Mouse (Mus musculus) lung, adult 18-20 months (tissue): ENCODE data around the gene Gm37240.
"Not testable (repeated sequence)": the region's sequence is repeated elsewhere in the genome, so short reads cannot be mapped to it uniquely, and the experiment has no call there.

Experiments used
- DNase-seq, 2 experiments: peaks; one replicate each; pipeline ENCODE4 v3.0.0; 2022; ENCODE audit warnings: mixed read lengths in 2 of 2

The Gm37240 gene

DNA sequence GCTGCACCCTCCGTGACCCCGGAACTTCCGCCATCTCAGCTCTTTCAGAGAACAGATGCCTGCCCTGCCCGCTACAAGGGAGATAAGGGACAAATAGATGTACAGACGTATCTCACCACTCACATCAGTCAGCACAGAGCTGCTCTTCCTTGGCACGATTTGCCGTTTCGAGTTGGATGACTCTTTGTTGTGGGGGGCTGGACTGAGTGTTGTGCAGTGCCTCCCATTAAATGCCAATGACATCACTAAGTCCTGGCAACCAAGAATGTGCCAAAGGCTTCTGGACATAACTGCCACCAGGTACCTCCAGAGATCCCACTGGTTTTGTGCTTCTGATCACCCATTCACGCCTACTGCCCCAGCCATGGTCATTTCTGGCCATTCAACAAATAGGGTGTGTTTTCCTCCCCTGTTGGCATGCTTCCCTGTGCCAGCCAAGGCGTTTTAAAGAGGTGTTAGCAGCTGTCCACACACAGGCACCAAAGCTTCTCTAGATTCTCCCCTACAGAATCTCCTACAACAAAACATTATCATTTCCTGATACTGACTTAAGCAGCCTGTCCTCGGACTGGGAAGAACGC is 1233.0 kb downstream of the Gm37240 start:
- DNase-seq, result peak in 1 of 2 experiments; percentile 31

DNA sequence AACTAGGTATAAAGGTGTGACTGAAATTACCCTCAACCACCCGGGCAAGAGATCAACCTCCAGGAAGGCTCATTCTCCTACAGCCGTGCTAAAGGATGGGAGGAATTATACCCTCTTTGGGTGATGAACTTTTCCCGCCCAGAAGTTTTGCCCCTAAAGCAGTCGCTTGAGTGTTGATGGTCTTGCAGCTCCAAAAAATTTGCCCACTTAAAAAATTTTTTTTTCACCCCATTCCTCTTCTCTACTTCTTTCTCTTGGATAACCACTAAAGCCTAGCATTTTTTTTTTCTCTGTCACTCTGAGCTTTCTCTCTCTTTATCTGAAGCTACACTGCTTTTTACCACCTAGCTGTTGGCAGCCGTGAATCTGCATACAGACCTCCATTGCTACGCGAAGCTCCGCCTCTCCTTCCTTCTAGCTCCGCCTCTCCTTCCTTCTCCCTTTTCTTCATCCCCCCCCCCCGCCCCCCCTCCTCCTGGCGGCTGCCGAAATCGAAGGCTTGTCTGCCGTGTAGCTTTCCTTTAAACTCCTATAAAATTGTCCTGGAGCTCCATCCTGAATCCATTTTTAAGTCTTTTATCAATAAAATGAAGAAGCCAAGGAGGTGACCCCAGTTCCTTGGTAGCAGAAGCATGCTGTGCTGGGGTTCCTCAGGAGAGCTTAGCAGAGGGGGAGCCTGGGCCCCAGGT is 1233.6 kb downstream of the Gm37240 start:
- peak in 1 of 2 experiments; percentile 48 for DNase-seq

DNA sequence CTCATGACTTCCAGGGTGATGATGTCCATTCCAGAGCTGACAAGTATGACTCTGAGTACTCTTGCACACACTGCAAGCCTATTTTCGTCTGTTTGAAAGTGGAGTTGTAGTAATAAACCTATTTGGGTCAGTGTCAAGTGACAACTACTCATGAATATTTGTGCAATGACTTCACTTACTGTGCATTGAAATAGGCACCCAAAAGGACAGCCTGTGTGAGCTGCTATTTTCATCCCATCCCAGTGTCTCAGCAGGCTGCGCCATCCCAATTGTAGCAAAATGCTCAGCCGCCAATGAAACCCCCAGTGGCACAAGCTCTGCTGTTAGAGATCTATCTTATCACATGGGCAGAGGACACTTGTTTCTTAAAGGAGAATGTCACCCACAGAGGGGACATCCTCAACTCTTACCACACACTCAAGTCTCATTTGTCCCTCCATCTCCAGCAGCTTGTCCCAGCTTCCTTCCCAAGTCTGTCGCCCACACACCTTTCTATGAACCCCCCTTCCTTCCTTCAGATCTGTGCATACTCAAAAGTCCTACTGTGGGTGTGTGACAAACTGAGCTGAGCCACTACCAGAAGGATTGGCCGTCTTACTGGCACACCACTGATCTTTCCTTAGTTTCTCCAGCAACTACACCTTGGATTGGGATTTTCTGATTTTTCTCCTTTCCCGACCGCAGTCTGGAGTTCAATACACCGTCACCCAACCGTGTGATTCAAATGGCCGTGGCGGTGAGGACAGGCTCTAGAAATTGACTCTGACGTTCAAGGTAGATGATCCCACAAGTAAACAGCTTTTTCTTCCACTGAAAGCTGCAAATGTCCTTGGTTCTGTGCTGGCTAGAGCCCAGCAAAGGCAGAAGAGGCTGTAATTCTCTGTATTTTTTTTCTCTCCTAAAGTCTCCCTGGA is 1234.4 kb downstream of the Gm37240 start:
- no peak for DNase-seq

DNA sequence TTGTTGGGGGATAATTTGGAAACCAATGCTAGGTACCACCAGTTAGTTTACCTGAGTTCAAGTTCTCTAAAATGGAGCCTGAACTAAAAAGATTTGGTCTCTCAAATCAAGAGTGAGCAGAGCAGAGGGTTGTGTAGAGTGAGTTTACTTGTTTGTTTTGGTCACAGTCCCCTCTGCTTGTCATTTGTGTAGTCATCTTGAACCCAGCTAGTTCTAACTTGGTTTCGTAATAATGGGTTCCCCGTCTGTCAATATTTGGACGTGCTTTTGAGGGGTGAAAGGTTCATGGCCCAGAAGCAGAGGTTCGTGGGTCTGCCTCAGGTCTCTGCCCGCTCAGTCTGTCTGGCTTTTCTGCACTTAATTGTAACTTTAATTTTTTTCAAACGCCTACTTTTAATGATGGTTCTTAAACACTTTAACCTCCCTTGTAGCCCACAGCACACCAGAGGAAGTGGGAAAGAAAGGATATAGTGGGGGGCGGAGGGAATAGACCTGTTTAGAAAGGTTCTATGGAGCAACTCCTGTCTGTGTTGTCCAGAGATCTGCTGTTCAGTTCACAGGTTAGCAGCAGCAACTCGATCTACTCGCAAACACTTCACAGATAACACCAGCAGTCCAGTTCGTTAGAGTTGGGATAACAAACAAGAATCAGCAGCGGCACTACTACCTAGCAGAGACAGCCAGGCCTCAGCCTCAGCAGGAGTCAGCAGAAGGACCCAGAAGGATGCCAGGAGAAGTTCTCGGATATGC is 1237.6 kb downstream of the Gm37240 start:
- DNase-seq, result no peak

DNA sequence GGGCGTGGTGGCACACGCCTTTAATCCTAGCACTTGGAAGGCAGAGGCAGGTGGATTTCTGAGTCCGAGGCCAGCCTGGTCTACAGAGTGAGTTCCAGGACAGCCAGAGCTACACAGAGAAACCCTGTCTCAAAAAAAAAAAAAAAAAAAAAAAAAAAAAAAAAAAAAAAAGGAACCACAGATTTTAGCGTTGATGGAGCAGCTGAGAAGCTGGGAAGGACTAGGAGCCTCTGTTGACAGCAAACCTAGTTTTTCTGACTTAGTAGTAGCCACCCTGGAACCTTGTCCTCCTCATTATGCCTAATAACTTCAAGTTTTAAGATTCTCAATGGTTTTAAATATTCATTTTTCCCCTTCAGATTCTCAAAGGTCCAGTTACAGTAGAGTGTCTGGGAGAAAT is 1239.2 kb downstream of the Gm37240 start:
- not testable (repeated sequence) for DNase-seq

DNA sequence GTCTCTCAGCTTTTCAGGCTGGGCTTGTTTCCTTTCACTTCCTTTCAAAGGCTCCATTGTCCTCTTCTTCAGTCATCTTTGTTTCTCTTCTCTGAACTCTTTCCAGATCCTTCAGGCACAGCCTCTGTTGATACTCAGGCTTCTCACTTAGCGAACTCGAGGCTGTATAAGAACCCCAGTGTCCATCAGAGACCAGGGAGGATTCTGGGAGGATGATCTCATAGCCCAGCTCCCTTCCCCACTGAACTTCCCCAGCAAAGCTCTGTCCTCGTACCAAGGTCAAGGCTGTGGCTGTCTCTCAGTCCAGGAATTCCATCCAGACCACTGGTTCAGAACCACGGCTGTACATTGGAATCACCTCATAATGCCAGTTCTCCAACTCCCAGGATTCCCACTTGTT is 1239.7 kb downstream of the Gm37240 start:
- DNase-seq, result no peak

DNA sequence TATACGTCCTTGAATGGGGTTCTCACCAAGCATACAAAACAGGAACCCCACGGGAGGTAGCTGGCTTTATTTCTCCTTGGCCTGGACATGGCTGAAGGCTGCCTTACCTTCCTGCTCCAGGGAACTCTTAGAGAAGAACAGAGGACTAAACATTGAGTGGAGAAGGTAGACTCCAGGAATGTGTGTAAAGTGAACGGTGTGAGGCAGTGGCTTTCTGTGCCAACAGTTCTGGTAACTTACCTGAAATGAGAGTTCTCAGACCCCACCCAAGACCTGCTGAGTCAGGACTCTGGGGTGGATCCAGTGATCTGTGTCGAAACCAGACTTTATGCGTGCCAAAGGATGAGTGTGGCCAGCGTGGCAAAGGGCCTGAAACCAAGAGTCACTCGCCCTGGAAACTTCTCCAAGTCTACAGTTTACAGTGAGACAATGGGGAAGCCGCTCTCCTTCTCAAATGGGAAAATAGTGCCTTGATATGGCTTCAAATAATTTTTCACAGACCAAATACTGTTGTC is 1240.9 kb downstream of the Gm37240 start:
- peak; percentile 53 to 57 for DNase-seq

DNA sequence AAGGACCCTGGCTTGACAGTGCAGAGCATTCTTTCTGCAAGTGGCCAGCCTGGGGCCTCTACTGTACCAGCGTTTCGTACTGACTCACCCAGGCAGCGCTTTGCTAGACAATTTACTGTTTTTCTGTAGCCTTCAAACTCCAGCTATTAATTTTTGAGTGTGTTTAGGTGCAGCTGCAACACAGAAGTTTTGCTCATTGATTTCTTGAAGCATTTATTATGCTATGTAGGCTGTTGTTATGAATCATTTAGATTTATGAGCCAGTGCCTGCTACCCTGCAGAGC is 1241.4 kb downstream of the Gm37240 start:
- no peak for DNase-seq

DNA sequence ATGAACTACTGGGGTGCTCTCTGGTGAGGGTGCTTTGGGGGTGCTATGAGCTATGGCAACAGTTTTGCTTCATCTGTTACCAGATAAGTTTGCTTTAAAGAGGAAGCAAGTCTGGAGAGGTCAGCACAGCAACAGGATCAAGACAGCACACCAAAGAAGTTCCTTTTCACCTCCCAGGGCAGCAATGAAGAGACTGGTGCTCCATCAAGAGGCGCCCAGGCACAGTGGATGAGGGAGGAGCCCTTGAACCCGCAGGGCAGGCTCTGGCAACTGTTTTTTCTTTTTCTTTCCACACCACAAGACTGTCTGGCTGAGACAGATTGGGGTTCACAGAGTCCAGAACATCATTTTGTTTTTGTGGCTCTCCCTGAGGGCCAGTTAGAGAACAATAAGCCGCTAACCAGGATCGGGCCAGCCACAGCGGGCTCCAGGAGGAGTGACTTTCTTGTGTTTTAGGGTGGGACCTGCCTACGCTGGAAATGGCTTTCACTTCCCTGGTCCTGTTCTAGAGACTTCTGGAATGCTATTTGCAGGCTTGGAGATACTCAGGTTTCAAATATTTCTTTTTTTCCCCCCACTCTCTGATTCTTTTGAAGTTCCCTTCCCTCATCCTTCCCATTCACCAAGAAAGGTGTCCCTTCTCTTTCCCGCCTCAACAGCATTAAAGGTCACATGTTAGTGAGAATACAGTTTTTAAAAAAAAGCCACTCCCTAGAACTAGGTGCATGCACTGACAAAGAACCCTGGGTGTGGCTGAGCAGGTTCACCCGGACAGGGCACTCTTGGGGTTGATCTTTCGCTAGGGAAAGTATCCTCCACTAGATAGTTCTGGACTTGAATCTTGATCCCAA is 1241.9 kb downstream of the Gm37240 start:
- DNase-seq, result no peak

DNA sequence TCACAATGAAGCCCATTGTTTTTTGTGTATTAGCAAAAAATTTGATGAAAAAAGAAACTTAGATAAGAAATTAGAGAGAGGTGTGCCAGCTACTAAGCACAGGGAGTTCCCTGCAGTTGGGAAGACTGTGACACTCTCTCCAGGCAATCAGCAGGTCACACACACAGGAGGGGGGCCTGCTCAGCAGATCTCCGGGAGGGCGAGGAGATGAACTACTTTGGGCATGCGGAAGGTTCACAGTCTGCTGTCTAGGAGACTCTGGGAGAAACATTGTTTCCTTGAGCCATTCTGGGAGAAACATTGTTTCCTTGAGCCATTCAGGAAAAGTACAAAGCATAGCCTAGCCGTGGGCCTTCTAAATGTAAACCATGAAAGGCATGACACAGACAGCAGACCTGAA is 1244.4 kb downstream of the Gm37240 start:
- DNase-seq, result no peak

DNA sequence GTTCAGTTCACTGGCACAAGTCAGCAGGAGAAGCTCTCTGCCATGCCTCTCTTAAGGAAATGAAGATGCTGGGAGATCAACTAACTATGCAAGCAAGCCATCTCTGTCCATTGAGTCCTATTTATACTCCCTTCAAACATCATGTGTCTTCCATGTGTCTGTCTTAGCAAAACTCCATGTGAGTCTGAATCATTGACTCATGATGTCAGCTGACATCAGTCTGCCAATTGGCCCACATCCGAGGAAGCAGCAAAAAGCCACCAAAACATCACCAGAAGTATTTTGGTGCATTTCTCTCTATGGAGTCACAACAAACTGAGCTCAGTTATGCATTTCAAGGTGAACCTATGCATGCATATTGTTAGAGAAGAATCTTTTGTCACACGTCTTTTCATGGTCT is 1245.9 kb downstream of the Gm37240 start:
- no peak for DNase-seq

DNA sequence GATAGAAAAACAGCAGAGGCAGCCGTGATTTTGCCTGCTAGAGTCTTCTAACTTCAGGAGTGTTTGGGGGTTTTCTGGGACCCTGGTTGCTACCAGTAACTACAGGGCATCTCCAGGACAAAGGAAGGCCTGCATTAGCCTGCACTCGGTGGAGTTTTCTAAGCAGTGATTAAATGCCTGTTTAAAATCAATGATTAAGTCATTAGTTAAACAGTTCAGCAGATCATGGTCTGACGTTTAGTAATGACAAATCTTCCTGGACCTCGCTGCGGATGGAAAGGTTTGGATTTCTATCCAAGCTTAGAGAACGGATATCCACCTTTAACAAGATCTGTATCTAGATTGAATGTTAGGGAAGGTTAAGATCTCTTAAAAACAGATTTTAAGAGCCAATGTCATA is 1246.8 kb downstream of the Gm37240 start:
- no peak for DNase-seq

DNA sequence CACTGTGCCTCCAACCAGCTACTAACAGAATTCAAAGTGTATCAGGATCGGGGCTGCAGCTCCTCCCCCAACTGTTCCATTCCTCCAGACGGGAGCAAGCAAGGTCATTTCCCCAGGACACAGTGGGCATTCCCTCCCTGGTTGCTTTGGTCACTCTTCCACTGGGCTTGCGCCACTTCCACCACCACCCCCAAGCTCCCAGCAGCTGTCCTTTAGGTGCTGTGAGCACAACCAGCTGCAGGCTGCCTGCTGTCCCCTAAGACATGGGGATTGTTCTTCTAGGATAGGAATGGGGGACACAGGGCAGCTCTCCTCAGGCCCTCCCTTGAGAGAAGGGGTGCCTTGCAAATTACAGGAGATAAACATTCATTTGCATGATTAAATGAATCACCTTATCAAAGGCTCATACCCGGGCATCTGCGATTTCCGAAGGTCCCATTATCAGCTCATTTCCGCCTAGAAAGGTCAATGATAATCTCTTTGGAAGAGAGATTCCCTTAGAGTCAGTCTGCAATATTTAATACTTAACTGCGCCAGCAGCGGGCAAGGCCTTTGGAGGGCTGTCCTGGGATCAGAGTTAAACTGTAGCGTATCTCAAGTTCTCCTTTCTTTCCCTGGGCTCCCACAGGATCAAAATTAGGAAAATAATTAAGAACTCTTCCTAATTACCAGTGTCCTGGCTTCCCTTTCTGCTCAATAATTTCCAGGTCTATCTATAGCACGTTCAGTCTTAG is 1247.4 kb downstream of the Gm37240 start:
- DNase-seq, result no peak

DNA sequence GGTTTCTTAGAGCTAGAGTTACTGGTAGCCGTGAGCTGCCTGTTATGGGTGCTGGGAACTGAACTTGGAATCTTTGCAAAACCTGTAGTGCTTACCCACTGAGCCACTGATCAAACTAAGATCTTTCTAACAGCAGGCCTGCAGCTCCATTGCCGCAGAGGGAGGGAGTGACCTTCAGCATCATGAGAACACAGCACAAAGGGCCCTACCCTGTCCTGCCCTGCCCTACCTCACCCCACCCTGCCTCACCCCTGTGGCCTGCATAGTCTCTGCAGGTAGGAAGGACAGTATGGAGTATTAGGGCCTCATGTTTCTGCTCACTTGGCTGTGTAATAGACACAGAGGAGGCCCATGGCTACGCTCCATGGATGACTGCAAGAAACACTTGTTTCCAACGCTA is 1248.5 kb downstream of the Gm37240 start:
- DNase-seq, result no peak

DNA sequence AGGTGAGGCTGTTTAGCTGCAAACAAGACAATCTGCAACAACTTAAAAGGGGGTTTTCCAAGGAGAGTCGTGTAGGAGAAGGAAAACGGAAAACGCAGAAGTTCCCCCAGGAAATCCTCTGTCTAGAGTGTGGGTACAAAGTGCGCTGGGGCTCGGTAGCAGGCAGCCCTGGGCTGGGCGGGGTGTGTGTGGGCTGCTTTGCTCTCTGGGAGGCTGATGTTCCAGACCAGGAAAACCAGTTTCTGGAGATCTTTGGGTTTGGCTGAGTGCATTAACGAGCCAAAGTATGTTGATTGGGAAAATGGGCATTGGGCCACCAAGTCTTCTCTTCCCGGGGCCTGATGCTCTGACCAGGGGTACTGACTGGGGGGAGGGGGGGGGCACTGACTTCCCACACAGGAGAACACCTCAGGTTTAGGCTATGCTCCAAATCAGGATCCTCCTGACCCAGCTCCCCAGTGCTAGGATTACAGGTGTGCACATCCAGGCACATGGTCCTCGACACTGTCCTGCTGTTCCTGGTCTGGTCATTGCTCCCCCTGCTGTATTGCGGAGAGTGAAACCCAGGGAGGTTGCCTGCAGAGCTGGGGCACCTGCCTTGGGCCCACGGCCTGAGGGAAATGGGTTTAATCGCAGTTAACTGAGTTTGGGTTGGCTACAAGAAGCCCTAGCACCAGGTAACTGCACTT is 1249.3 kb downstream of the Gm37240 start:
- DNase-seq, result peak in 1 of 2 experiments; percentile 32

DNA sequence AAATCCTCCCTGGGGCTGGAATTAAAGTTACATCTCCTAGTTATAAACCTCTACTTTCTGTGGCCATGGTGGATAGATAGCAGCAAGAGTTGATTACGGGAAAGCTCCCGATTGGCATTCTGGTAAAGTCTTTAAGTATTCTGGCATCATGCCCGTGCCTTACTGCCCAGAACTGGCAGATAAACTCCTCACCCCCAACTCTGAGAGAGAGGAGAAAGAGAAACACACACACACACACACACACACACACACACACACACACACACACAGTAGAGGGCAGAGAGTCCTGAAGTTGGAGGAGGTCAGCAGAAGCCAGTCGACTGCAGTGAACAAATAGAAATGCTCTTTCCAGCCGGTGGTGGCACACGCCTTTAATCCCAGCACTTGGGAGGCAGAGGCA is 1250.2 kb downstream of the Gm37240 start:
- no peak for DNase-seq

DNA sequence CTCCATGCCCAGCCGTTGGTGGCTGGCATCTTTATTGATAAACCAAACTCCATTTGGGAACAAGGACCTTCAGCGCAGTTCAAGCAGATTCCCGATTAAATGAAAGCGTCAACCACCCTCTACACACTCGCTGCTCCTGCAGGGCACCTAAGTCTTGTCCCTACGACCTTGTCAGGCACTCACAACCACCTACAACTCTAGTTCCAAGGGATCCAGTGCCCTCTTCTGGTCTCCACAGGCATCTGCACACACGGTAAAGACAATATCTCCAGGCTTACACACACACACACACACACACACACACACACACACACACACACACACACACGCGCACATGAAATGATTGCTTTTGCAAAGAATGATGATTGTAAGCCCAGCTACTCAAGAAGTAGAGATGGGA is 1255.7 kb downstream of the Gm37240 start:
- no peak for DNase-seq

DNA sequence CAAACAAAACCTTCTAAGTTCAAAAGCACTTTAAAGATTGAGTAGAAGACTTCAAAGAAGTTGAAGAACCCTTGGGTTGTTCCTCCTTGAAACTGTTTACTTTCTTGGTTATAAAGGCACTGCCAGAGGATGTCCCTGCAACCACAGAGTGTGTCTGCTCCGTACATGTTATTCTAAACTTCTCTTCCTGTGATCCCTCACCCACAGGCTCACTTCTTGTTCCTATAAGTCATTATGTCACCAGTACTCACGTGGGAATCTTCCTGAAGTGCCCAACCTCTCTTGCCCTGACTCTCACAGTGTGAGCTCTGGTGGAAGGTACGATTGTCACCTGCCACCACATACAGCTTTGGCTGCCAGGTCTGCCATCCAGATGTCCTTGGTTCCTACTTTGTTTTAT is 1265.3 kb downstream of the Gm37240 start:
- DNase-seq, result peak in 1 of 2 experiments; percentile 55

DNA sequence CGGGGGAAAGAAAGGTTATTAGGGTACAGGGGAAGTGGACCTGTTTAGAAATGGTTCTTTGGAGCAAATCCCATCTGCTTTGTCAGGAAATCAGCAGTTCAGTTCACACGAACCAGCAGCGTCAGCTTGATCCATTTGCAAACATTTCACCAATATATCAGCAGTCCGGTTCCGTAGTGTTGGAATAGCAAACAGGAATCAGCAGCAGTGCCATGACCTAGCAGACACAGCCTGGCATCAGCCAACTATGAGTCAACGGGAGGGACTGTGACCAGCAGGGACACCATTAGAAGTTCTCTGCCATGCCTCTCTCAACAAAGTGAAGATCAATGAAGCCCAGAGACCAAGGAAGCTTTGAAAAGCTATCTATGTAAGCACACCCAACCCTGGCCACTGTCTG is 1267.6 kb downstream of the Gm37240 start:
- no peak for DNase-seq

DNA sequence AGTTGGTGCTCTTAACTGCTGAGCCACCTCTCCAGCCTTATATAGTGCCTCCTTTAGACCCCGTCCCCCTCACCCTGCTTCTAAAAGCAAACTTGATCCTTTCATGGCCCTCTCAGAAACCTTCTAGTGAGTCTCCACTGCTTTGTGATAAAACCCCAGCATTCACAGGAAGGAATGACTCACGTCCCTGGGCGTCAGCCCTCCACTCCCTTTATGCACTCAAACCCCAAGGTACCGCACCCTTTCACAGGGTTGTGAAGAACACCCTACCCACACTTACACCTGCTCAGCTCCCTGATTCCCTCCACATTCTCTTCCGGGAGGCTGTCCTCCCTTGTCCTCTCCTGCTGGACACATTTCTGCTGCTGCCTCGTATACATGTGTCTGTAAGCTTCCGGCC is 1268.3 kb downstream of the Gm37240 start:
- no peak for DNase-seq

DNA sequence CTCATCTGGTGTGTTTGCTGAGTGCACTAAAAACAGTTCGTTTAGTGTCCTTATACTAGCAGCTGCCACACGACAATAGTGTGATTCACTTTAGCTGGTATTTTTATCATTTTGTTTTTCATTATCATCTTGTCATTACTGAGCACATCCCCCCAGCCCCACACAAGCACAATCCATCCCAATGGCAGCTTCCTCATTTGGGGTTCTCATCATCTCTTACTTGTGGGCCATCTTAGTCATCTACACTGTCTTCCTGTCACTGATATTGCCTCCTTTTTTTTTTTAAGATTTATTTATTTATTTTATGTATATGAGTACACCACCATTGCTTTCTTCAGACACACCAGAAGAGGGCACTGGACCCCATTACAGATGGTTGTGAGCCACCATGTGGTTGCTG is 1268.7 kb downstream of the Gm37240 start:
- DNase-seq, result no peak
